Mouse (Mus musculus) MEL (cell line): Measurements from ENCODE around the gene Wdr70.

Experiments
- CHD1 ChIP-seq: IDR thresholded peaks from 2 replicates; pipeline ENCODE4 v1.6.1; 2012; ENCODE audit warnings: low read depth, mild to moderate bottlenecking, inconsistent platforms, low read length, improper control_type of control experiment
- CTCF ChIP-seq, 3 experiments: IDR thresholded peaks in 2 of 3; conservative IDR thresholded peaks in 1 of 3; 2 replicates each; pipeline ENCODE4 v1.5.1; 2011 to 2012; ENCODE audit warnings: low read length in 3 of 3, low read depth in 2 of 3, mild to moderate bottlenecking in 2 of 3, improper control_type of control experiment in 1 of 3, inconsistent platforms in 1 of 3, mixed read lengths in 1 of 3, moderate library complexity in 1 of 3; ENCODE audit not compliant: control insufficient read depth in 1 of 3, insufficient read depth in 1 of 3, poor library complexity in 1 of 3, severe bottlenecking in 1 of 3
- EP300 ChIP-seq, 2 experiments: IDR thresholded peaks; 2 replicates each; pipeline ENCODE4 v1.6.1; 2011; ENCODE audit warnings: improper control_type of control experiment in 2 of 2, low read length in 2 of 2, low read depth in 1 of 2, mild to moderate bottlenecking in 1 of 2
- HCFC1 ChIP-seq: IDR thresholded peaks from 2 replicates; pipeline ENCODE4 v1.6.1; 2012; ENCODE audit warnings: low read depth, mild to moderate bottlenecking, inconsistent platforms, low read length, improper control_type of control experiment, moderate library complexity
- KAT2A ChIP-seq: conservative IDR thresholded peaks from 2 replicates; pipeline ENCODE4 v1.6.1; 2012; ENCODE audit warnings: low read depth, low read length, improper control_type of control experiment, inconsistent platforms
- POLR2A ChIP-seq, 2 experiments: IDR thresholded peaks; 2 replicates each; pipeline ENCODE4 v1.6.1; 2011 to 2012; ENCODE audit warnings: low read length in 2 of 2, mild to moderate bottlenecking in 2 of 2, control low read depth in 1 of 2, improper control_type of control experiment in 1 of 2, low read depth in 1 of 2, moderate library complexity in 1 of 2; ENCODE audit not compliant: control insufficient read depth in 1 of 2, insufficient read depth in 1 of 2, poor library complexity in 1 of 2
- RAD21 ChIP-seq: IDR thresholded peaks from 2 replicates; pipeline ENCODE4 v1.6.1; 2011; ENCODE audit warnings: mild to moderate bottlenecking, low read depth, low read length, improper control_type of control experiment
- RCOR1 ChIP-seq: IDR thresholded peaks from 2 replicates; pipeline ENCODE4 v1.6.1; 2012; ENCODE audit warnings: low read depth, mild to moderate bottlenecking, inconsistent platforms, low read length, improper control_type of control experiment
- TAL1 ChIP-seq: IDR thresholded peaks from 2 replicates; pipeline ENCODE4 v1.6.1; 2012; ENCODE audit warnings: mild to moderate bottlenecking, inconsistent platforms, low read length, moderate library complexity, mixed read lengths
- ZKSCAN1 ChIP-seq: IDR thresholded peaks from 2 replicates; pipeline ENCODE4 v1.6.1; 2012; ENCODE audit warnings: low read depth, mild to moderate bottlenecking, inconsistent platforms, low read length, improper control_type of control experiment, moderate library complexity
- ZNF384 ChIP-seq: IDR thresholded peaks from 2 replicates; pipeline ENCODE4 v1.6.1; 2012; ENCODE audit warnings: low read depth, mild to moderate bottlenecking, inconsistent platforms, low read length, improper control_type of control experiment

GRCm38 (mm10) chr15:8087293-8087692 lies 11.7 kb downstream of the Wdr70 start:
- no peak for TF ChIP-seq ZKSCAN1
- TF ChIP-seq RAD21, result no peak
- no peak for TF ChIP-seq POLR2A (IDR thresholded peaks at IDR 0.05; ENCODE audit: control insufficient read depth in 1 of 2, insufficient read depth in 1 of 2, low read depth in 1 of 2, low read length in 2 of 2, poor library complexity in 1 of 2)
- TF ChIP-seq HCFC1, result no peak
- TF ChIP-seq CTCF (IDR thresholded peaks at IDR 0.05 in 2 of 3, conservative IDR thresholded peaks at IDR 0.05 in 1 of 3; ENCODE audit: control insufficient read depth in 1 of 3, insufficient read depth in 1 of 3, low read depth in 2 of 3, low read length in 3 of 3, poor library complexity in 1 of 3, severe bottlenecking in 1 of 3), result no peak
- no peak for TF ChIP-seq EP300 (IDR thresholded peaks at IDR 0.05; ENCODE audit: low read depth in 1 of 2, low read length in 2 of 2)
- no peak for TF ChIP-seq RCOR1
- TF ChIP-seq ZNF384, result no peak
- no peak for TF ChIP-seq TAL1
- no peak for TF ChIP-seq KAT2A
- no peak for TF ChIP-seq CHD1
